Mouse (Mus musculus): ENCODE data around the gene C1d. TPM values are rescaled to one million over a fixed set of nuclear protein-coding genes. Genes with fewer than 3 reads are reported as not detected.

C1d gene
- total RNA-seq, 2 experiments from 2014 or later: 36.6 to 39.8 TPM

- intact Hi-C loops (cut with DNase I): no loop called here
- DNase-seq (ENCODE audit: low spot score in 2 of 2): no peak
These were observed 50.1 kb downstream of the C1d start for GRCm38 (mm10) chr11:17307457-17307856.

Other genes with a start within 250 kb of the C1d start
- 100 to 1,000 TPM in 1 of 2 experiments, 10 to 100 TPM in 1; 99.5 to 105 TPM for gene Cnrip1, start 206.0 kb upstream of the C1d start, total RNA-seq (2021)
- 1 to 10 TPM; 6.0 to 7.6 TPM for gene Plek, start 205.2 kb upstream of the C1d start, total RNA-seq (2021)
- 100 to 1,000 TPM; 705 to 781 TPM for gene Ppp3r1, start 98.3 kb upstream of the C1d start, total RNA-seq (2021)
- 1 to 10 TPM; 8.0 to 8.6 TPM for gene Wdr92, start 75.5 kb upstream of the C1d start, total RNA-seq (2021)
- 10 to 100 TPM; 24.0 to 26.1 TPM for gene Pno1, start 46.0 kb upstream of the C1d start, total RNA-seq (2021)